Mouse (Mus musculus) induced T-regulatory cell, adult 2 months (primary cell): ENCODE measurements around the gene Rfx4.

Source experiments
- DNase-seq: peaks from one replicate; pipeline ENCODE4 v3.0.0-alpha.2; 2012; ENCODE audit warnings: low read depth

Rfx4 gene

DNA sequence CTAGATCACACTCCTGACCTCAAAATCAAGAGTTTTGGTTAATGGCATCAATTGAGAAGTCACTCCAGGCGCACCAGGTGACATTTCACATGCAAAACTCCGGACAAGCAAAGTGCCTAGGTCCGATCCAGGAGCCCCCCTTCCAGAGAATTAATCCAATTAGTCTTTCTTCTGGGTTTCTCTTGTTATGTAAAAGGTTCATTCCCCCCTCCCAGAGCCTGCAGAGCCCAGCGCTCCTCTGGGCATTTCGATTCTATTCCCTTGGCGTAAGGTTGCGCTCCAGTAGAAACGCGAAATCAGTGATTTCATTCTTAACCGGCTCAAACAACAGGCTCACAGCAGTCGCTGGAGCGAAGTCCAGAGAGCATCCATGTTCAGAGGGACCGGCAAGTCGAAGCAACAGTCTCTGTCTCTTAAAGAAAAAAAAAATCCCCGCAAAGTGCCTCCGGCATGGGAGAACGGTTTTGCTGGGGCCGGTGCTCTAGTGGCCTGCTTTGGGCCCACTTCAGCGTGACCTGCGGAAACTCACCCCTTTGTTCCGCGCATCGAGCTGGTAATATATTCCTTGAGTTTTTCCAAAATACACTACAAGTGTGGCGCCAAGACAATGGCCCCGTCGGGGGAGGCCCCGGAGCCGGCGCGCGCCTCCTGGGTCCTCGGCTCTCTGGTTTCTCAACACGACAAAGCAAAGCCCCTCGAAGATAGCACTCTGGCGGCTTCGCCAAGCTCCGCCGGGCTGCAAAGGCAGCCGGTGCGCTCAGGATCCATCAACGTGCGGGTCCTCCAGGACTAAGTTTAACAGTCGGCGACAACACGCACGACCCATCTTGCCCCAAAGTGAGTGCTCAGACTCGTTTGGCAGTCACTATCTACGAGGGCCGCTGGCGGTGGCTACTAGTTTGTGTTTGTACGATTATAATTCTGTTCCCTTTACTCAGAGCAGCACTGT is 2.9 kb downstream of the Rfx4 start:
- no peak for DNase-seq

DNA sequence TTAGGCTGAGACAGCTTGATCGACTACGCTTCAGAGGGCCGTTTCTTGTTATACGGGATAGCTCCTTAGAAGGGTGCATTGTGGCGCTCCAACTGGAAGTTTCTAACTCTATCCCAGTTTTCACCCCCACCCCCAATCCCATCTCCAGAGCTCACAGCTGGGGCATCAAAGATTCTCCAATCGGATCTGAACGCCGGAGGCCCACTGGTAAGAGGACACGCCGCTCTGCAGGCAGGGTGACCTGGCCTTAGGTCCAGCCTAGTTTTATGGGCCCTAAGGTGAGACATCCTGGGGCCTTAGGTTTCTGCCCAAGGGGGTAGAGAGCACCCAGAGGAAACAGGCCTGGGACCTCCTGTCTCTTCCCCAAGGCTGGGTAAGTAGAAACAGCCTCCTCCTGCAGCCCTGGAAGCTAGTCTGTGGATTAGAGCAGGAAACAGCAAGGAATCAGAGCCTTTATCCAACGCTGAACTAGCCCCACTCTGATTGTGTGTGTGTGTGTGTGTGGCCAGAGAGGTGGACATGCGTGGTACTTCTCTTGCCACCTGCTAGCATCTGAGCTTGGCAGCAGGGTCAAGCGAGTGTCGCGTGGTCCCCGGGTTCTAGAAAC is 3.8 kb downstream of the Rfx4 start:
- DNase-seq = no peak

DNA sequence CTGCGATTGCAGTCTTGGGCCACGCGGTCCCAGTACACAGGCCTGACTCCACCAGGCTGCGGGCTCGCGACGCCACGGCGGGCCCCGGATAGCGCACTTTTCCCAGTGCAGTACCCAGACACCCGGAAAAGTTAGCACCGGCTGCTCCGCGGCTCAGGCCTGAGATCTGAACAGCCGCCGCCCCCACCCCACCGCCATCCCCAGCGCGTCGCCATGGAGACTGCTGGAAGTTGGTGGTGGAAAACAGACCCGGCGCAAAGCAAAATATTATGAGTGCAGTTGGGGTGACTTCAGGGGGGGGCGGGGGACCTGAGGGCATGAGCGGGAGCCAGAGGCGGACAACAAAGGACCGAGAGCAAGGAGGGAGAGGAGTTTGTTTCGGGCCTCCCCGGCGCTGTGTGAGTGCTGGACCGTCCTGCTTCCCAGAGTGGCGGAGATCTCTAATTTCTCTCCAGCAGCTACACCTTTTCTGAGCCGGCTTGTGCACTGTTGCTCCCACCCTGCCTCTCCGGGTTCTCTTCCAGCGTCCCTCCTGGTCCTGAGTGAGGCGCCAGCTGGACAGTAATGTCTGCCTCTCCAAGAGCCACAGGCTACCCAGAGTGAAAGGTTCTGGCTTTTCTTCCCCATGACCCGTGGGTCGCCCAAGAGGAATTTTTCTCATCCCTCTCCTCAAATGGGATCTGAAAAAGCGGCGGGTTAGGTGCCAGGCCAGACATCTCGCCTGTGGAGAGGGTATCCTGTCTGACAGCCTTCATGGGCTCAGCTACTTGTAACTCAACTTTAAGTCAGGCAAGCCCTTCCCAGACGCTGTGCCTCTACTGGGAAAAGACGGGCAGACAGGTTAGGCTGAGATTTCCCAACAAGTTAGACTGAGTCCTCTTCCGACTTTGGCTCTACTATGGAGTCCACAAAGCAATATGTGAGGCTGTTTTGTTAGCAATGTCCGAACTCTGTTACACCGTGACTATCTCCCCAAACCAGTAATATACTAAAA is 4.6 kb downstream of the Rfx4 start:
- DNase-seq = no peak

DNA sequence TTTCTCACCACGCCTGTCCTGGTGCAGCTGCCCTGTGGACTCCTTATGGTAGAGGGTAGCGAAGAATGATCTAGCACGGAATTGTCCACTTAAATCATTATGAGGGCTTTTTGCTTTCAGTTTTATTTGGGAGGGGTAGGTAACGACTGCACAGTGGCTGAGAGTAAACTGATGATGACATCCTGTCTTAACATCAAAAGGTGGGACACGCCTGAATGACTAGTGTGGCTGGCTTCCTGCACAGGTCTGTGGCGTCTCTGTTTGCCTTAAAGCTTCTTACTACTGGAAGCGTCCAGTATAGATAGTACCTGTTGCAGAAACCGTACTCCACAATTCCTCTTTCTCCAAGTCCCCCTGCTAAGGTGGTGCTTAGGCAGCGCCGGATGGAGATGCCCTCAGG is 12.9 kb downstream of the Rfx4 start:
- peak; percentile 75 for DNase-seq

DNA sequence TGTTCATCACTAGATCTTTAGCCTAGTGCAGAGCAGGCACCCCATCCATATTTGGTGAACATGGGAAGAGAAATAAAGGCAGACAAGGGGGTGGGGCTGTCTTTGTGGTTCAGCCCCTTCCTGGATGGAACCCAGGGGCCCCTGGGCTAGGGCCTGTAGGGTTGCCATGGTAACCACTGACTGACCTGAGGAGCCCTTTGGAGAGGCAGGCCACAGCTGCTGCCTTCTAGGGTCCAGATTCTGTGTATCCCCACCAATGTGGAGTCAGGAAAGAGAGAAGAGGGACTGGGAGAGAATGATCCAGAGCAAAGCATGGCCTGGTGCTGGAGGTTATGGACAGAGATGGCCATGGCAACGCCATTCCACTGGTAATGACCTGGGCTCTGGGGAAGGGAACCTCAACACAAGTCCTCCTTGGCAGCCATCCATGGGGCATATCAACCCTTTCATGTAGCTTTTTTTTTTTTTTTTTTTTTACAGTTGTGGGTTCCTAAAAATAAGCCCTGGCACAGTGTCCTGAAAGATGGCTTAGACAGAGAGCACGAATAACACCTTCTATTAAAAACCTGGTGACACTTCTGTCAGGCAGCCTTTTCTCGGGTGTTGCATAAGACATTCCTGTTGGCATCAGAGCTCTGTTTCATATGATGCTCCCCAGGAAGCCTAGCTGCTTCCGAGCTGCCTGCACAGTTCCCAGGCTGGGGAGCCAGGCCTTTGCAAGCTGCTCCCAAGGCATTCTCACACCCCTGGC is 16.7 kb downstream of the Rfx4 start:
- no peak for DNase-seq

DNA sequence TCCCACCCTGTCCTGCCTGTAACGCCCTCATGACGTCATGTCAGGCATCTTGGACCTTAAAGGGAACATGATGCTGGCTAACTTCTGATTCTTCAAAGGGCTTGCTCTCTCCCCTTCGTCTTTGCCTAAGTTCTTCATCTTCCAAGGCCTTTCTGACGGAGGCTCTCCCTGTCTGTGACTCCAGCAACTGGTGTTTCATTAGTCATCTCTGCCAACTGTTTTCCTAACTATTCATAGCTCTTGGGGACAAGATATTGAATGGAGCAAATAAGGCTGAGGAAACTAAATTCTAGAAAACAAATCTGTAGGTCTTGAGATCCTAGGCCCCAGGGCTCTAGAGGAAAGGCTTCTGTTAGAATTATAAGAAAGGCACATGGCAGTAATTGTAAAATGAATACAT is 18.0 kb downstream of the Rfx4 start:
- no peak for DNase-seq

DNA sequence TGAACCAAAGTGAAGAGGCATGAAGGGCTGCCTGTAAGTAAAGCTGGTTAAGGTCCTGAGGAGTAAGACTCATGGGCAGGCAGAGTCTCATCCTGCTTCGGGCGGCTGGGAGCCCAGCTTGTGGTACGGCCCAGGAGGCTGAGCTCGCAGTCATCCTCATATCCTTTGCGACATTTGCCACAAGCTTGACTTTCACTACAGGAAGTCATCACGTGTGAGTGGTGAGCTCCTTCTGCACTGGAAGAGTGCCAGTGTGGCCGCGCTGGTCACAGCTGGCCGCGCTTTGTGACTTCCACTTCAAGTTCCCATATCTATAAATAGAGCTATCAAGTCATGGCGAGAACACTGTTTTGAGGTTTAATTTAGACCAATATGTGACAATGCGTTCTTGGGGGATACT is 18.7 kb downstream of the Rfx4 start:
- peak; percentile 44 for DNase-seq

DNA sequence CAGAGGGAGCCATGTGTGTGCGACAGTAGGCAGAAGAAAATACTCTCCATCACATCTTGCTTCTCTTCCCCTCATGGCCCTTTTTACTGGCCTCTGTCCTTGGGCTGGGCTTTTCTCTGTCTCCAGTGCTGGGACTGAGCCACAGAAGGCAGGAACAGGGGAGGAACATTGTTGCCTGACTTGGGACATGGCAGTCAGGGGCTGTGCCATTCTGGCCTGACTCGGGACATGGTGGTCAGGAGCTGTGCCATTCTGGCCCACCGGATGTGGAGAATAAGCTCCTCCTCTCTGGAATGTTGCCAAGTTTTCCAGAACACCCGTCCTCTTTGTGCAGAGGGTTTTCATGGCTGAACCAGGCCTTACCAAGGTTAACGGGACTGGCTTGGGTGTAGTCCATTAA is 21.2 kb downstream of the Rfx4 start:
- no peak for DNase-seq

DNA sequence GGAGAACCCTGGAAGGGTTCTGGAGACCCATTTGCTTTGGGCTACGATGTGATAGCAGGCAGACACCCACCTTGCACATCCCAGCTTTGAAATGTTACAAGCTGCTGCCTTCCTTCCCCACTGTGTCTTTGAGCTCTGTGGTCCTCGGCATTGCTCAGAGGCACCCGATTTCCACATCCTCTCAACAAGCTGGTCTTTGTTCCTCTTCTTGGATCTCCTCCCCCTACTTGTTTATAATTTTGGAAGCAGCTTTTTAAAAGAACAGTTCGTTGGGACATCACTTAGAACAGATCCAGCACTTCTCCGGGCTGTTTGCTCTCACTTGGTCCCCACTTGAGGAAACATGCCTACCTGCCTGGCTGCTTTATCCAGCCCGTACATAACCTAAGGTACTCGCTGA is 22.1 kb downstream of the Rfx4 start:
- no peak for DNase-seq

DNA sequence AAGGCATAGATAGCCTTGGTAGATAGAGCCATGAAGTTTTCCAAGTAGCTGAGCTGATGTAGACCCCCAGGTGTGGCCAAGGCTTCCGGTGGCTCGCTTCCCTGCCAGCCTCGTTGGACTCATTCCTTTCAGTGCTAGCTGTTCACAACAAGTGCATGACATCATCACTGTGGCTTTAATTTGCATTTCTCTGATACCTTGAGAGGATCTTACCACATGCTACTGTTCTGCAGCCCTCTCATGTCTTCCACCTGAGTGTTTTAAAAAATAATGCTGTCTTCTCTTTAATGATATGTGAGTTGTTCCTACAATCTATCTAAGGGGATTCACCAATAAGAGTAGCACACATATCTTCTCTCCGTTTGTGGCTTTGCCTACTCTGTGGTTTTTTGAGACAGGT is 25.0 kb downstream of the Rfx4 start:
- no peak for DNase-seq

DNA sequence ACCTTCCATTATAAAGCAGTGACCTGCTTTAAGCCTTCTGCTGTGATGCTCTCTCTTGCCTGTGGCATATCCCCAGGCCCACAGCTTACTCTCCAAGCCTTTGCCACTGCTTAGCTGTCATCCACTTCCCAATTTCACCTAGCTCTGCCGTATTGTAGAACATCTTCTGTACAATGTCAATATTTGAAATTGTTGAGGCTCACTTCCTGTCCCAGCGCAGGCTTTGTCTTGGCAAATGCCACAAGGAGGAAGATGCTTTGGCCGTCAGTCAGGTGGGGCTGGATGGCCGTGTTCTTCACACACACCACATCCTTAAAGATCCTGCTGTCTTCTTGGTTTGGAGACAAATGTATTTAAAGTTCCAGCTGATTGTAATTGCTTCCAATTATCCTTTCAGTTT is 29.5 kb downstream of the Rfx4 start:
- no peak for DNase-seq

DNA sequence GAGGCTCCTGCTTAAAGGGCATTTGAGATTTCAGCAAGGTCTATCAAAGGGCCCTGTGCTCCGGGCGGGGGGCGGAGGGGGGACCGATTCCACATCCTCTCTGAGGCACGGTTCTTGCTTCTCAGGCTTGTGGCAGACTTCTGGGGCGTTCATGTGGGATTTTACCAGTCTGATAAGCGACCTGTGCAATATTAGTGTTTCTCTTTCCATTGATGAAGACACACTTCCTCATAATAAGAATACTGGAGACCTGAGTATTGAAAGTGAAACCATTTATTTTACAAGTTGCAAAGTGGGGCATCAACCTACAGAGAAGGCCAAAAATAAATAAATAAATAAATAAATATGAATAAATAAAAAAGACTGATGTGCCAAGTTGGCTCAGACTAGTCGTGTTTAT is 34.5 kb downstream of the Rfx4 start:
- peak; percentile 21 for DNase-seq

DNA sequence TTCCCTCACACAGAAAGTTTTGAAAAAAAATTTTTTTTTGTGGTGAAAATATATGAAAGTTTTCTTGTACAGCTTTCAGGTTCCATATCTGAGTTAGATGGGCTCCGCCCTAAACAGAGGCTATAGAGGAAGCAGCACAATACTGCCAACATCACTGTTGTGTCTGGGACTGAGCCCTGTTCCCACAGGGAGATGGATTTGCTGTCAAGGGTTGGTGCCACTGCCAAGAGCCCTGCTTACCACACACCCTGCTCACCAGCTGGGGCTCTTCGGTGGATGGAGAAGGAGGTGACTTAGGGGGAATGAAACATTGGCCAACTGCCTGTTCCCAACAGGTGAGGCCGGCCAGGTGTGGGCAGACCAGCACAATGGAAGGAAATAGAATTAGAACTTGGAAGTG is 35.3 kb downstream of the Rfx4 start:
- DNase-seq = no peak

DNA sequence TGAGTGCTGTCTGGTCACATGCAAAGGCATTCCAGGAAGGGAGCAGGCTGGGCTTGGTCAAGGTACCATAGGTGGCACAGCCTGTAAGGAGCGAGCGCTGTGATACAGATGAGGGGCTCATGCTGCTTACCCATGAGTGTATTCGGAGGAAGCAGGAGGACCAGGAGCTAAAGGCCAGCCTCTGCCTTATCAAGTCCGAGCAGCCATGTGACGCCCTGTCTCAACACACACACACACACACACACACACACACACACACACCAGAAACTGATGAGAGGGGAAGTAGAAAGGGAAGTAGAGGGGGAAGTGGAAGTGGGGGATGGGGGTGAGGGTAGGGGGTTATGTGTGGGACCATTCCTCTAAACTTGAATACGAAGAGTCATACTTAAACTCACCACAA is 45.7 kb downstream of the Rfx4 start:
- DNase-seq = no peak

DNA sequence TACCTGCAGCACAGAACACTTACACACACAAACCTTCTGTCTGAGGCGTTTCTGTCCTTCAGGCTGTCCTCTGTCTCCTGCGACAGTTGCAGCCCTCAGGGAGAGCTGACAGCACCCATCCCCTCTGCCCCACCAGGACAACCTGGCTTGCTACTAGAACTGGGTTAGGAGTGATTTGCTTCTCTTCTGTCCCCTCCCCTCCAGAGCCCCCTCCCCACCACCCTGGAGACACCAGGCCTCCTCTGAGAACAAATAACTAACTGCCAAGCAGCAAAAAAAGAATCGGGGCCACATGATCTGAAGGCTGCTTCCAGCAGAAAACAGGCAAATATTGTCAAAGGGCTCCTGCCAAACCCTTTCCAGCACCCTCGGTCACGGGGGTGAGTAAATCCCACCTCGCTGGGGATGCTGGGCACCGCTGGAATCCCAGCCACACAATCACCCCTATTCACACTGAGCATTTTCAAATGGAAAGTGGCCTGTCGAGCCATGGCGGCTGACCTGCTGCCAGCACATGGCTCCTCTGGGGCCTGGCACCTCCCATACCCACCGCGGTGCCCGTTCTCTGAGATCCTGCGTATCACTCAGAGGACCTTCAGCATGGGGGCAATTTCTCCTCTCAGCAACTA is 47.5 kb downstream of the Rfx4 start:
- no peak for DNase-seq

DNA sequence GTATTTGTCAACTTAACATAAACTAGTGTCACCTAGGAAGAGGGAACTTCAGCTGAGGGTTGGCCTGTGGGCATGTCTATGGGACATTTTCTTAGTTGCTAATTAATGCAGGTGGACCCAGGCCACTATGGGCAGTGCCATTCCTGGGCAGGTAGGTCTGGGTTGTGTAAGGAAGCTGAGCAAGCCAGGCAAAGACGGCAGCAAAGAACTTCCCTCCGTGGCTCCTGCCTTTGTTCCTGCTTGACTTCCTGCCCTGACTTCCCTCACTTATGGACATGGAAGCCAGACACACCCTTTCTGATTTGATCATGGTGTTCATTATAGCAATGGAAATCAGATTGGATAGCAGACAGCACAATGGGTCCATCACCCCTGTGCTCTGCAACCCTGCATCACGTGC is 49.7 kb downstream of the Rfx4 start:
- DNase-seq = no peak

DNA sequence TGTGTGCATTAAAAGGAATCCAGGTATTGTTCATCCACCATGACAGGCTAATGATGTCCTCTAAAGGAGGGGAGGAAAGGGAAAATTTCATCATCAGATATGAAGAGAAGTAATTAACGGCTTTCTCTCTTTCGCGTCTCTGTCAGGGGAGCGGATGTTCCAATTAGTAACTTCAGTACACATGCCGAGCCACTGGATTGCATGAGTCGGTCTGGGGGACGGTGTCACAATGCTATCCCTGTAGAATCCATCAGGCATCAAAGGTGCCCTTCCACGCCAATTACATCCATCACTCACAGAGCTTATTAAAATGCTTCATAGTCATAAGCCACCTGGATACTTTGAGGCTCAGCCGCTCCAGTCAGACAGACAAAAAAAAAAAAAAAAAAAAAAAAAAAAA is 51.3 kb downstream of the Rfx4 start:
- DNase-seq = no peak

DNA sequence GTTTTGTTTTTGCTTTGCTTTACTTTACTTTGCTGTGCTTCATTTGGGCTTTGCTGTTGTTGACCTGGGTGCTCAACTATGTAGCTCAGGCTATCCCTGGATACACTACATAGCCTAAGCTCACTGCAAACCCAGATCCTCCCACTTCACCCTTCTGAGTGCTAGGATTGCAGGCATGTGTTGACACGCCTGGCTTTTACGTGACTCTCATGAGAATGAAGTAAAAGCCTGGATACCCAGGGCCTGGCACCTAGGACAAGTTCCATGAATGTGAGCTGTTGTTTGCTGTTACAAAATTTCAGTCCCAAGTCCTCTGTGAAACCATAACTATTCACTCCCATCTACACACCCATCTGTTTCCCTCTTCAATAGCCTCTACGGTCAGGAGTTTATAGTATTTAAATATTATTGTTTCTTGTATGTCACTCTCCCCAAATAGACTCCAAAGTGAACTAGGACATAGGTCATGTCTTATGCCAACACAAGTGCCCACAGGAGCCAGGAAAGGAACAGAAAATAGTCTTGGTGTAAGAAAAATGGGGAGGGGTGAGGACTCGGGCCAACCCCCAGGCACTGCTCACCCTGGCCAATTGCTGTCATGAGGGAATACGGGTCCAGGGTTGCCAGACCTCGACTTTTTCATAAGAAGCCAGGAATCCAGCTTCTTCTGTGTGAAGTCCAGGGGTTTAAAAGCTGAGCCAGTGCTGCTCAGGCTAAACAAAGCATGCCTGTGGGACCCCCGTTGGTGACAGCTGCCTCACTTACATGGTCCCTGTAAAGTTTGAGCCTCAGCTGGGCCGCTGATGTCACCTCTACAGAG is 54.4 kb downstream of the Rfx4 start:
- no peak for DNase-seq

DNA sequence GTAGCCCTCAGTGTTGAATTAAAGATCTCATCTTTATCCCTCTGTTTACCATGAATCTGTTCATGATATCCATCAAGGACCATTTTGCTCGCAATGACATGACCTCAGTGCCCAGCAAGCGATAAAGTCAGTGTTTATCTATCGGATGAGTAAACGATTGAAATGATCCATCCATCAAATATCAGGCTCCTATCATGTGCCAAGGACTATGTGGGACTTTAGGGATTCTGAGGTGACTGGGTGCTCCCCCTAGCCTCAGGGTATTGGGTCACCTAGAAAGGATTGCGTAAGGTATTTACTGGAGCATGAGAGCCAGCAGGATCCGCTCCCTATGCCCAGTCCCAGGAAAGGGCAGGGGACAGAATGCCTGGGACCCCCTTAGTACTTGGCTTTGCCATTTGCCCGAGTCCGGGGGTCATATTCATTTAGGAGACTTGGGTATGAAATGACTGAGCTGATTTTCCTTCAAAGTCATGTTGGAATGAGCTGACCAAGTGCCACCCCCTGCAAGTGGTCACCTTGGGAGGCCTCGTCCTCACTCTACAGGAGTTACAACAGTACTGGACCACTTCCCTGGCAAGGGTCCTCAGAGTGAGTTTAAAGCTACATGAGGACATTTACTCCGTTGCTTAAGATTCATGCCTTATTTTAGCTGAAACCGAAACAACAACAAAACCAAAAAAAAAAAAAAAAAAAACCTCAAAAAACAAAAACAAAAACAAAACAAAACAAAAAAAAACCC is 55.5 kb downstream of the Rfx4 start:
- no peak for DNase-seq

DNA sequence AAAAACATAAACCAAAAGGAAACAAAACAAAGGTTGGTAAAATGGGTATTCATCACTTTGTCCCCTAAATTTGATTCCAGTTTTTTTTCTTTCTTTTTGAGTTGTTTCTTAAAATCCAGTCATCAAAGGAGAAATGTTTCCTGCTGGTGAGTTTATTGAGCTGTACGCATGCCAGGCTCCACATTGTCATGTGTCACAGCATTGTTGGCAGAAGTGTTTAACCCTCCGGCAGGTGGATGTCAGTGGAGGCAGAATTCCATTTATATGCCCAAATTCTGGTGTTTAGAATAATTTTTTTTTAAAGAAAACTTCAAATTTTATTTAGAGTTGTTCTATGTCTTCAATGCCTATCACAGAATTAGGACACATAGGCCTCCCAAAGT is 56.0 kb downstream of the Rfx4 start:
- no peak for DNase-seq
